Mouse (Mus musculus): Measurements from ENCODE around the gene Igsf8.
A peak's percentile ranks its signal among the peaks of the same experiment; 100 is the strongest.

Igsf8 gene

DNA sequence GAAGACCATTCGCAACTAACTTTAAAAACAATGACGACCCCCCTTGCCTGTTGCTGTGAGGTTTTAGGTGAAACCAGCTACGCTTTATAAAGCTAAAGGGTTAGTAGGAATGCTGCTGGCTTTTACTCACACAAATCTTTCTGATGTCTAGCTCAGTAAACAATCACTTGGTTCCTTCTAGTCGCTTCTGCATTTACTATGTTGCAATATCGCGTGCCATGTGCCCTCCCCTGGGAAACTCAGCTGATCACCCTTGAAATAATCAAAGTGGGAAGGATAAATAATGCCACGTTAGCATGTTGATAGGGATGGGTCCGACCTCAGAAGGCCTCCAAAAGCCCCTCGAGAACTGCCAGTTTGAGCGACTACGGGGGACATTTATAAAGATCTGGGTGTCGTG, 85.9 kb downstream of the Igsf8 start:
- DNase-seq (ENCODE audit: low spot score in 2 of 2) = no peak

GRCm38 (mm10) chr1:172349504-172349903, 88.1 kb downstream of the Igsf8 start:
- DNase-seq (ENCODE audit: low spot score in 2 of 2) = no peak

DNA sequence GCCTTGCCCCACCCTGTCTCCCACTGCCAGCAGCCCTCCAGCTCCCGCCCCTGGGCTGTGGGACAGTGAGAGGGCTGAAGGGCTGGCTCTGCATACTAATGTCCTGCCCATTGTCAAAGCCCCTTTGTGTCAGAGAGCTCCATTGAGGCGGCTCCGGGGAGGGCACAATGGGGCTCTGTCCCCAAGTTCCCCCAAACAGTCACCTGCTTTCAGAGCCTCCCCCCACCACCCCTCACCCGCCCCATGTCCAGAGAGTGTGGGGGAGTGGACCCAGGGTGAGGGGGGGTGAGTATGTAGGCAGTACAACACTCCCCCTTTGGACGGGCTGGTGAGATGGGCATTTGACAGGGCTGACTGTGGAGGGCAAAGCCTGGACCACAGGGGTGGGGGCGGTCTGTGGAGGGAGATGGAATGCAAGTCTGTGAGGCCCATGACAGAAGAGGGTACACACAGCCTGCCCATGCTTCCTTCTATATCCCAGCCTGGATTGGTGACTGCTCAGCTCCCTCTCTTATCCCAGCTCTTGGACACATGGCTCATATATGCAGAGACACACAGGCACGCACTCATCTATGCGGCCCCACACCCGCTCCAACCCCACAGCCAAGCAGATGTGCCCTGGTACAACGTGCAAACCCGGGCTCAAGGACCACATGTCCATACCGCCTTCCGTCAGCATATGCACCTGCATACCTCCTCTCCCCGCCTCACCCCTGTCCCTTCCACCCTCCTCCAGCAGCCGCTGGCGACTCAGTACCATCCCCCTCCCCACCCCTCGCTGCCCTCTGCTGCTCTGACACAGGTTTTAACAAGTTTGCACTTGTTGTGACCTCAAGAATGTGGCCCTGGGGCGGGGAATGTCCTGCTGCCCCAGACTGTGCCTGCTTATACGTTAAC, 88.7 kb downstream of the Igsf8 start:
- peak; percentile 27 to 33 for DNase-seq (ENCODE audit: low spot score in 2 of 2)

- DNase-seq (ENCODE audit: low spot score in 2 of 2) = no peak
Observed at GRCm38 (mm10) chr1:172352001-172352400, 90.6 kb downstream of the Igsf8 start.

GRCm38 (mm10) chr1:172352453-172352852, 91.0 kb downstream of the Igsf8 start:
- DNase-seq (ENCODE audit: low spot score in 2 of 2) = no peak

DNA sequence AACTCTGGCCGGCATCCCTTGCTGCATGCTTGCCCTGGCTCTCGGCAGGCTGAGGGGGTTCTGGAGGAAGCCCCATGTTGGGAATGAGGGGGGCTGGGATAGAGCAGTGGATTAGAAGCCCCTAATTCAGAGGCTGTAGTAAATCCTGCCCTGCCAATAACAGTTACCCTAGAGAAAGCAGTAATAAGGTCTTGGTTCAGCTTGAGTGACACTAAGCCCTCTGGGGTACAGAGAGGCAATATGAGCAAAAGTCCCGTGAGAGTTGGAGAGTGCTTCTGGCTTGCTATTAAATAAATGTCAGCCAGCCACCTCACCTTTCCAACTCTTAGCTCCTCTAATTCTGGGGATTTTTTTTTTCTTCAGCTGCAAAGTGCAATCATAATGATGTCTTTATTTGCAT, 93.9 kb downstream of the Igsf8 start:
- no peak for DNase-seq (ENCODE audit: low spot score in 2 of 2)

DNA sequence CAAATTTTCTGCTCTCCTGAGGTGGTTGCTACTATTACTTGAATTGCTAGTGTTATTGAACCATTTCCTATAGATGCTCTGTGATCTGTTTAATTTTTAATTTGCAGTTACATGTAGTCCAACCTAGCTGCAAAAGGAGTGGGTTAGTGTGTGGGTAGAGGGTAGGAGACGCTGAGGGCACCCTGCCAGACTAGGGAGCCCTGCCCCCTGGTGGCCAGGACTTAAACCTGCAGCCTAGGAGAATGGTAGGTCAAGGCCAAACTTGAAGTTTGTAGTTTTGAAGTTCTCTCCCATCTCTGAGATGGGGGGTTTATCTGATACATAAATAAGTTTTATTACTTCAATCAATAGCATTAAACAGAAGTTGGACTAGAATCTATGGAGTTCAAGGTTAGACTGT, 96.1 kb downstream of the Igsf8 start:
- peak; percentile 35 to 45 for DNase-seq (ENCODE audit: low spot score in 2 of 2)

GRCm38 (mm10) chr1:172358341-172358740, 96.9 kb downstream of the Igsf8 start:
- no peak for DNase-seq (ENCODE audit: low spot score in 2 of 2)

DNA sequence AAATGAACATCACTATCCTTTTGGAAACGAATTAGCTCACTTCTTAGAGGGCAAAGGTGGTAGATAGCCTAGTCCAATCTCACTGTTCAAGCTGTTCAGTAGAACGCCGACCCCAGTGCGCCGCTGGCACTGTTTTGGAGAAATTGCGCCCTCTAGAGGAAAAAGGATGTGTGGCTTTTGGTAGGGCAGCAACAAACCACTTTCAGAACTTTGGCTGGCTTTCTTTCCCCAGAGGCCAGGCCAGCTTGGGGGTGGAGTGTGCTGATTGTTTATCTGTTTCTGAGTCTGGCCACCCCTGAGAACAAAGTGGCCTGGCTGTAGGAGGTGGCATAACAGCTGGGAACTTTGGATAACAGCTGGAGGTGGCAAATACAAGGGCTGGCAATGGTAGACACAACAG, 103.2 kb downstream of the Igsf8 start:
- DNase-seq (ENCODE audit: low spot score in 2 of 2) = no peak

GRCm38 (mm10) chr1:172368768-172369418, 107.5 kb downstream of the Igsf8 start:
- DNase-seq (ENCODE audit: low spot score in 2 of 2) = no peak
